Mouse (Mus musculus): Measurements from ENCODE around the gene Ube2e1. TPM values are rescaled to one million over a fixed set of nuclear protein-coding genes. Genes with fewer than 3 reads are reported as not detected.

The Ube2e1 gene
- polyA plus RNA-seq, 1 experiment from 2014 or later, result 118 TPM

DNA sequence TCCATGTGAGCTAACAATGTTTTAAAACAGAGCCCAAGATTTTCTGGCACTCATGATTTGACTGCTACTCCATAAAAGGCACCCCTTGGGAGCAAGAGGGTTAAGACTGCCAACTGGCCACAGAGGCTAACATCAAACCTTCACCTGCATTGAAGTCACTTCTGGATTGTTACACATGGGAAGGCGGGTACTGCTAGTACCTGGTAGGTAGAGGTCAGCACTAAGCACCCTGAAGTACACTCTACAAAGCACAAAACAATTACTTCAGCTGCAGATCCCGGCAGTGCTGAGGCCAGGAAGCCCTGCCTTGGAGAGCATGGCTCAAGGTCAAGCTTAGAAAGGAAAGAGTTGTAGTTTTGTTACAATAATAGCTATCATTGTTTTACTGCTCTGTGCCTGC is 44.3 kb downstream of the Ube2e1 start:
- Histone ChIP-seq H3K36me3 (ENCODE audit: insufficient read depth, low read length) (peaks cover 5% of the 10 kb centered on the region; the same call in 1 of the 2 replicates), H3K9me3 (replicated peaks; ENCODE audit: low read length) (no peaks in the 10 kb centered on the region), H3K9ac (ENCODE audit: low read depth, low read length) (no peak overlapping the region), H3K4me1 (replicated peaks; ENCODE audit: insufficient read depth, low read length) (no peaks in the 10 kb centered on the region), H3K4me3 (replicated peaks; ENCODE audit: low read depth, low read length) (no peak overlapping the region), H3K4me2 (ENCODE audit: low read length) (no peak overlapping the region), H3K27ac (no peak overlapping the region), H3K27me3 (ENCODE audit: insufficient read depth, low read length) (no peaks in the 10 kb centered on the region)
- no peak for TF ChIP-seq CTCF (IDR thresholded peaks at IDR 0.05; ENCODE audit: low read depth)
- no peak for ATAC-seq (replicated peaks; ENCODE audit: low FRiP score, low read depth)
- no peak for DNase-seq (ENCODE audit: low spot score)
- WGBS, result 73% methylated on average over 2 of the region's 2 CpGs

DNA sequence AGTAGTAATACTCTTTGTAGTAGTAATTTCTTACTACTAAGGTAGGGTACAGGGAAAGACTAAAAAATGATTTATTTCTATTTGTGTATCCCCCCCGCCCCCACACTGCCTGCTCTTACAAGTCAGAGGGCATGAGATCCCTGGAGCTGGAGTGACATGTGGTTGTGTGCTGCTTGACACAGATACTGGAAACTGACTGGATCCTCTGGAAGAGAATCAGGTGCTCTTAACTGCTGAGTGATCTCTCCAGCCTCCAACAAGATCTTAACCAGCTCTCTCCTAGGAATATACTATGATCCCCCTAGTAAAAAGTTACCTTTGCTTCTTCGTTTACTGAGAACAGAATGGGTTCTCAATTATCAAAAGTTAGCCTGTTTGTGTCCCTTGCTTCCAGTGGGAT is 45.2 kb downstream of the Ube2e1 start:
- DNase-seq (ENCODE audit: low spot score) (no peak), ATAC-seq (replicated peaks; ENCODE audit: low FRiP score, low read depth) (no peak)
- no peaks in the 10 kb centered on the region for H3K27me3 ChIP-seq (ENCODE audit: insufficient read depth, low read length)
- no peak for TF ChIP-seq CTCF (IDR thresholded peaks at IDR 0.05; ENCODE audit: low read depth)
- WGBS, result 87% methylated on average over 2 of the region's 2 CpGs
- H3K36me3 ChIP-seq (ENCODE audit: insufficient read depth, low read length), result peaks cover 11% of the 10 kb centered on the region
- H3K27ac ChIP-seq, result no peak overlapping the region
- no peak overlapping the region for H3K9ac ChIP-seq (ENCODE audit: low read depth, low read length)
- no peaks in the 10 kb centered on the region for H3K4me1 ChIP-seq (replicated peaks; ENCODE audit: insufficient read depth, low read length)
- H3K9me3 ChIP-seq (replicated peaks; ENCODE audit: low read length), result no peaks in the 10 kb centered on the region
- H3K4me2 ChIP-seq (ENCODE audit: low read length), result no peak overlapping the region
- no peak overlapping the region for H3K4me3 ChIP-seq (replicated peaks; ENCODE audit: low read depth, low read length)

DNA sequence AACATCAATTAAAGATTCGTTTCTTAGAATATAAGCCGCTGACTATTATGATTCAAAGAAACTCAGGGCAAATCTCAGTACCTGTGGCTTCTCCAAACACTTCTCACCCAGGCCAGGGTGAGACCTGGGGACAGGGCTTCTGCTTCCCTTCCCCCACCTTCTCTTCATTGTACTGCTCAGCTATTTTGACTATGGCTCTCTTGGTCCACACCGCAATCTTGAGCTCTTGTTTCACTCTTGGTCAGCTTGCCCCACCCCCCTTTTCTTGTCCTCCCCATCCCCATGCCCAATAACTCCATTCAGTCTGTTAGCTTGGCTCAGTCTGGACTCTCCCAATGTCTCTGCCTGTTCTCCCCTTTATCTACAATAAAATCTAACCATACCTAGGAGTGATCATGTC is 46.2 kb downstream of the Ube2e1 start:
- no peaks in the 10 kb centered on the region for H3K27me3 ChIP-seq (ENCODE audit: insufficient read depth, low read length)
- H3K9ac ChIP-seq (ENCODE audit: low read depth, low read length), result no peak overlapping the region
- DNase-seq (ENCODE audit: low spot score) (no peak), ATAC-seq (replicated peaks; ENCODE audit: low FRiP score, low read depth) (no peak)
- H3K4me2 ChIP-seq (ENCODE audit: low read length), result no peak overlapping the region
- WGBS, result 87% methylated on average over 3 of the region's 3 CpGs
- H3K4me3 ChIP-seq (replicated peaks; ENCODE audit: low read depth, low read length), result no peak overlapping the region
- H3K4me1 ChIP-seq (replicated peaks; ENCODE audit: insufficient read depth, low read length), result no peaks in the 10 kb centered on the region
- no peak overlapping the region for H3K27ac ChIP-seq
- TF ChIP-seq CTCF (IDR thresholded peaks at IDR 0.05; ENCODE audit: low read depth), result no peak
- peaks cover 11% of the 10 kb centered on the region for H3K36me3 ChIP-seq (ENCODE audit: insufficient read depth, low read length)
- no peaks in the 10 kb centered on the region for H3K9me3 ChIP-seq (replicated peaks; ENCODE audit: low read length)

DNA sequence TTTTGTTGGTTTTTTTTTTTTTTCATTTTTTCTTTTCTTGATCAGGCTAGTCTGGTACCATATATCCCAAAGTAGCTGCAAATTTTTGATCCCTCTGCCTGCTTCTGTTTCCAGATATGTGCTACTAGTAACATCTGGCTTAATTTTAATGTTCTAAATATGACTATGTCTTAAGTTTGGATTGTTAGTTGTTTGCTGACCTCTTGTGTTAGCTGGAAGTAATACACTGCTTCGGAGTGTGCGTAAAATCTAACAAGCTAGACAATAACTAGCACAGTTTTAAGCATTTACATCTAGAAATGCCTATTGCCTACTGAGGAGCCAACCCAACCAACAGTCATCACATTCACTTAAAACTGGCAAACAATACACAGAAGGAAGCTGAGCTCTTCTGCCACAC is 47.1 kb downstream of the Ube2e1 start:
- Histone ChIP-seq H3K9me3 (replicated peaks; ENCODE audit: low read length) (no peaks in the 10 kb centered on the region), H3K4me3 (replicated peaks; ENCODE audit: low read depth, low read length) (no peak overlapping the region), H3K36me3 (ENCODE audit: insufficient read depth, low read length) (peaks cover 16% of the 10 kb centered on the region), H3K4me2 (ENCODE audit: low read length) (no peak overlapping the region), H3K27ac (no peak overlapping the region), H3K9ac (ENCODE audit: low read depth, low read length) (no peak overlapping the region), H3K27me3 (ENCODE audit: insufficient read depth, low read length) (no peaks in the 10 kb centered on the region), H3K4me1 (replicated peaks; ENCODE audit: insufficient read depth, low read length) (no peaks in the 10 kb centered on the region)
- ATAC-seq (replicated peaks; ENCODE audit: low FRiP score, low read depth), result no peak
- 87% methylated on average over 2 of the region's 2 CpGs for WGBS
- peak; percentile 52 for DNase-seq (ENCODE audit: low spot score)
- TF ChIP-seq CTCF (IDR thresholded peaks at IDR 0.05; ENCODE audit: low read depth), result peak; percentile 67

DNA sequence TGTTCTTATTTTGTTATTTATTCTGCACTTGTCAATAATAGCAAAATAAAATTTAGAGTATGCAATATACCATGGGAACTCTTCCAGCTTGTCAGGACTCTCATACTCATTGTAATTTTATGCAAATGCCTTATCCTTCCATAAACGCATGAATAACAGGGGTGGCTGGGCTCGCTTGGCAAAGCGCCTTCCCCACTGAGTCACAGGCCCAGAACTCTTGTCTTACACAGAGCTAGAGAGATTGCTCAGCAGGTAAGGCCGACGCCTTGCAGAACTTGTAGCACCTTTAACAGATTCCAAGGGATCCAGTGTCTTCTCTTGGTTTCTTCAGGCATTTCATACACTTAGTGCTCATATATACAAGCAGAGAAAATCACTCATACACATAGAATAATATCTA is 51.3 kb downstream of the Ube2e1 start:
- Histone ChIP-seq H3K4me1 (replicated peaks; ENCODE audit: insufficient read depth, low read length) (no peaks in the 10 kb centered on the region), H3K9me3 (replicated peaks; ENCODE audit: low read length) (no peaks in the 10 kb centered on the region), H3K9ac (ENCODE audit: low read depth, low read length) (no peak overlapping the region), H3K27ac (no peak overlapping the region), H3K4me3 (replicated peaks; ENCODE audit: low read depth, low read length) (no peak overlapping the region), H3K27me3 (ENCODE audit: insufficient read depth, low read length) (no peaks in the 10 kb centered on the region), H3K36me3 (ENCODE audit: insufficient read depth, low read length) (peaks cover 27% of the 10 kb centered on the region), H3K4me2 (ENCODE audit: low read length) (no peak overlapping the region)
- 88% methylated on average over 5 of the region's 5 CpGs for WGBS
- DNase-seq (ENCODE audit: low spot score), result no peak
- ATAC-seq (replicated peaks; ENCODE audit: low FRiP score, low read depth), result no peak
- no peak for TF ChIP-seq CTCF (IDR thresholded peaks at IDR 0.05; ENCODE audit: low read depth)

DNA sequence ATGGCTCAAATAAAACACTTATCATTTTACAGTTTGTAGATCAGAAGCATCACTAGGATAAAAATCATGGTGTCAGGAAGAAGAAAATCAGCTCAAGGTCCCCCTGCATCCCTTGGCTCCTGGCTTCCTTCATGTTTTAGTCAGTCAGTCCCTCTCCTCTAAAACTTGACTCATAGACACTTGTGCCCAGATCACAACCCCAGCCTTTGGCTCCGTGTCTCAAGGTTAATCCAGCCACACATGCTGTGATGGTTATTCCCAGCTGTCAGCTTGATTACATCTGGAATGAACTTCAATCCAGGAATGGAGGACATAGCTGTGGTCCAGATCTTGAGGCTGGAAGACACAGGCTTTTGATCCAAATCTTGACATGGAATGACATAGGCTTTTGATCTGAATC is 57.1 kb downstream of the Ube2e1 start:
- Histone ChIP-seq H3K4me2 (ENCODE audit: low read length) (no peak overlapping the region), H3K27me3 (ENCODE audit: insufficient read depth, low read length) (no peaks in the 10 kb centered on the region), H3K9ac (ENCODE audit: low read depth, low read length) (no peak overlapping the region), H3K4me3 (replicated peaks; ENCODE audit: low read depth, low read length) (no peak overlapping the region), H3K27ac (no peak overlapping the region), H3K36me3 (ENCODE audit: insufficient read depth, low read length) (0 out of 2 replicates have a peak, but pooled peaks cover 11% of the 10 kb centered on the region), H3K9me3 (replicated peaks; ENCODE audit: low read length) (no peaks in the 10 kb centered on the region), H3K4me1 (replicated peaks; ENCODE audit: insufficient read depth, low read length) (no peaks in the 10 kb centered on the region)
- no peak for TF ChIP-seq CTCF (IDR thresholded peaks at IDR 0.05; ENCODE audit: low read depth)
- 92% methylated on average over 1 of the region's 1 CpGs for WGBS
- DNase-seq (ENCODE audit: low spot score), result no peak
- no peak for ATAC-seq (replicated peaks; ENCODE audit: low FRiP score, low read depth)

DNA sequence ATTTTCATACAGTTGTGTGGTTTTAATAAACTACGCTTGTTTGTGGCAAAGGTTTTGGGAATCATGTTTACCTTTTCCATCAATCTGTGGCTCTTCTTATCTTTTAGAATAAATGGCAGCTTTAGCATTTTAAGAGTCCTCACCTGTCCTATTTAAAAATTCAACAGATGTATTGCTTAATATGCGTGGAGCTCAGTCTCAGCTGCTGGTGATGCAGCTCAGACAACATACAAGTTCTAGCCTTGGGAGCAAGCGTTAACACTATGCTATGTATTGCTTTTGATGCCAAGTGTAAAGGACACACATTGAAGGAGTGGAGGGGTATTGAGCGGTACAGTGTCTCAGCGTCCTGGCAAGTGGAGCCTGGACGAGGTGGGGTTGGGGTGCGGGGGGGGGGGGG is 60.0 kb downstream of the Ube2e1 start:
- Histone ChIP-seq H3K27me3 (ENCODE audit: insufficient read depth, low read length) (no peaks in the 10 kb centered on the region), H3K9ac (ENCODE audit: low read depth, low read length) (peak overlapping the region; percentile 50; the same call in 1 of the 2 replicates), H3K9me3 (replicated peaks; ENCODE audit: low read length) (no peaks in the 10 kb centered on the region), H3K4me2 (ENCODE audit: low read length) (peak overlapping the region; percentile 74), H3K4me1 (replicated peaks; ENCODE audit: insufficient read depth, low read length) (no peaks in the 10 kb centered on the region), H3K27ac (no peak overlapping the region), H3K36me3 (ENCODE audit: insufficient read depth, low read length) (peaks cover 14% of the 10 kb centered on the region; the same call in 1 of the 2 replicates), H3K4me3 (replicated peaks; ENCODE audit: low read depth, low read length) (peak overlapping the region; percentile 97)
- ATAC-seq (replicated peaks; ENCODE audit: low FRiP score, low read depth) (no peak), DNase-seq (ENCODE audit: low spot score) (no peak)
- WGBS, result 7% methylated on average over 7 of the region's 7 CpGs
- TF ChIP-seq CTCF (IDR thresholded peaks at IDR 0.05; ENCODE audit: low read depth), result no peak

Measured in kidney, postnatal 0 days (tissue).